In the genomic region with DNA sequence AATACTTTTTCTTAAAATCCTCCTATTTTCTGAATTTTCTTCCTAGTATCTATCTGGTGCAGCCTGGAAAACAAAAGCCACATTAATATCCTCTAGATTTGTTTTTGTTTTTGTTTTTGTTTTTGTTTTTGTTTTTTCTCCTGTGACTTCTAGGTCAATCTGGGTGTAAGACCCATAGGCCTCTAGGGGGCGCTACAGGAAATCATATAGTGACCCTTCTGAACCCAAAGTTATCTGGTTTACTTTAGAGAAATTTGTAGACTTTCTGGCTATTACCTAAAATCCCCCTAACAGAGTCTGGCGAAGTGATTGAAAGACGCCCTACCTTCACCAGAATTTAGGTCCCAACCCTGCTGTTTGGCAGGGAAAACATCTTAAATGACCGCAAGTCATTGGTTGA, we compare ENCODE assay signal across 23 mouse cellular contexts. TPM values are rescaled to one million over a fixed set of nuclear protein-coding genes. Genes with fewer than 3 reads are reported as not detected.
"Had no signal": no experiment of that assay in that cellular context is flagged by ENCODE, and none has a peak within 500 bp of the region (broad histone marks: within the 10 kb centered on the region; RNA-seq: fewer than 3 reads in every experiment).

No protein-coding gene starts in this region.

- H3K27ac ChIP-seq: kidney, postnatal 0 days; limb, embryonic 15.5 days; liver, embryonic 13.5 days; midbrain, embryonic 10.5 days; midbrain, embryonic 15.5 days; neural tube, embryonic 13.5 days had no signal

- H3K27me3 ChIP-seq: liver, embryonic 13.5 days; midbrain, embryonic 15.5 days; neural tube, embryonic 13.5 days had no signal

- H3K9ac ChIP-seq: limb, embryonic 15.5 days; liver, embryonic 13.5 days; midbrain, embryonic 15.5 days; neural tube, embryonic 13.5 days had no signal

- H3K36me3 ChIP-seq: limb, embryonic 15.5 days; liver, embryonic 13.5 days; midbrain, embryonic 10.5 days; midbrain, embryonic 15.5 days; neural tube, embryonic 13.5 days had no signal

- ATAC-seq: midbrain, embryonic 15.5 days had no signal

- H3K4me1 ChIP-seq: limb, embryonic 15.5 days; liver, embryonic 13.5 days; midbrain, embryonic 10.5 days; midbrain, embryonic 15.5 days; neural tube, embryonic 13.5 days had no signal

- H3K9me3 ChIP-seq: limb, embryonic 15.5 days; liver, embryonic 13.5 days; midbrain, embryonic 10.5 days; midbrain, embryonic 15.5 days; neural tube, embryonic 13.5 days had no signal

- DNase-seq: kidney, postnatal 36 days; liver, embryonic 13.5 days; lung, adult 18-20 months; lung, postnatal 36 days; retina, postnatal 1 day; right cerebral cortex, postnatal 4 days; spleen, adult 18-20 months; thymus, adult 2 months; thymus, postnatal 25 days had no signal

- H3K4me3 ChIP-seq: limb, embryonic 15.5 days; liver, embryonic 13.5 days; midbrain, embryonic 10.5 days; midbrain, embryonic 15.5 days; neural tube, embryonic 13.5 days had no signal

RNA-seq across cellular contexts. Expression of gene Ces1h, which starts 35.9 kb away (rescaled TPM):
- total RNA-seq: layer of hippocampus, adult 18-20 months; layer of hippocampus, postnatal 14 days; left cerebral cortex, adult 18-20 months; left cerebral cortex, postnatal 25 days; megakaryocyte, adult 5-6 weeks; monocyte, adult 5-6 weeks had no signal
- polyA plus RNA-seq: kidney, postnatal 0 days; limb, embryonic 11.5 days; limb, embryonic 15.5 days; liver, embryonic 13.5 days; lung, embryonic 16.5 days; midbrain, embryonic 10.5 days; midbrain, embryonic 15.5 days; neural tube, embryonic 13.5 days; stomach, embryonic 14.5 days had no signal
